Mouse (Mus musculus) ES-Bruce4 (cell line): Measurements from ENCODE around the gene Plcl1.

ENCODE experiments used
- CTCF ChIP-seq: IDR thresholded peaks from one replicate; pipeline ENCODE4 v1.8.1; 2011; ENCODE audit warnings: low read depth, low read length
- EP300 ChIP-seq: IDR thresholded peaks from 2 replicates; pipeline ENCODE4 v1.6.1; 2011; ENCODE audit warnings: low read depth, low read length; ENCODE audit not compliant: insufficient read depth
- POLR2A ChIP-seq: IDR thresholded peaks from one replicate; pipeline ENCODE4 v1.8.1; 2011; ENCODE audit warnings: low read length; ENCODE audit not compliant: insufficient read depth

- TF ChIP-seq CTCF: no peak
- no peak for TF ChIP-seq EP300
- TF ChIP-seq POLR2A: no peak
Observed at GRCm38 (mm10) chr1:55437095-55437494, 31.4 kb downstream of the Plcl1 start.
